Mouse (Mus musculus) brain, embryonic 18.5 days (tissue): ENCODE data around the gene Hacl1.
"Not testable (repeated sequence)": the region's sequence is repeated elsewhere in the genome, so short reads cannot be mapped to it uniquely, and the experiment has no call there.

Source experiments
- DNase-seq: peaks from one replicate; pipeline ENCODE4 v3.0.0-alpha.2; 2012; ENCODE audit warnings: low read depth, low spot score

Hacl1 gene

GRCm38 (mm10) chr14:31641506-31642155 lies 545 bp upstream of the Hacl1 start:
- no peak for DNase-seq

DNA sequence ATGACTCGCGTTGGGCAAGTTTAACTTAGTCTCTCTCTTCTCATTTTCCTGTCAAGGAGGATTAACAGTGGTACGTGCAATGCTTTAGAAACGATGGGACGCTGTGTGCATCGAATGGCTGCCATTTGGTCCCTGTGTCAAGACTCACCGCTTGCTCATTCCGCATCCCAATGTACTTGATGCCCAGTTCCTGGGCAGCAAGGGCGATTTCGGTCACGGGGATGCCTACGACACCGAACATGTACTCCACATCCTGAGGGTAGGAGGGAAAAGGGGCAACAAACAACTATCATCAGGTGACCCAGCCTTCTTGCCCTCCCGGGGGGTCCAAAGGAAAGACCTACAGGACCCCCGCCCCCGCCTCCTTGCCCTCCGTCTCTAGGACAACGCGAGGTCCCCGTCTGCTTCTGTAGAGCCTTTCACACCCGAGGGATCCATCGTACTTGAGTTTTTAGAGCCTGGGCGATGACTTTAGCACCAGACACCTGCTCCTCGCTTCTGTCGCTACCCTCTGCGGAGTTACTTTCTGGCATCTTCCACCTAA lies 668 bp downstream of the Hacl1 start, which contains the start of gene Gm49387:
Gene Gm49387, minus strand, starts transcription at position 533 of the 544 bp plus-strand sequence.
- no peak for DNase-seq

- no peak for DNase-seq
These were observed 10.4 kb downstream of the Hacl1 start for GRCm38 (mm10) chr14:31630677-31631076.

DNA sequence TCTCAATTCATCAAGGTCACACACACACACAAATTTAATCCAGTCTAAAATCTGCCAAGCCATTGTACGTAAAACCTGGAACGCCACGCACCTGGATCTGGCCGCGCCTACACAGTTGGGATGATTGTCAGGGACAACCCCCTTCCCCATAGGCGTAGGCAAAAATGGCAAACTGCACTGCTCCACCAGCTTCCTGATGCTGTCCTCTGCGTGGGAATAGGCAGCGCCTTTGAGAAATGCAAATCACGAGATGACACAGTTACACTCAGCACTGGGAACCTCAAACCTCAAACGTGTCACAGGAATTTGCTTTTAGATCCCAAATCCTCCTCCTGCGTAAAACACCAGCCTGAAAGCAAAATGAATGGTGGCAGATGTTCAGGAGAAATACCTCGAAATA lies 18.3 kb downstream of the Hacl1 start:
- no peak for DNase-seq

GRCm38 (mm10) chr14:31620591-31621223 lies 20.4 kb downstream of the Hacl1 start:
- DNase-seq = no peak

DNA sequence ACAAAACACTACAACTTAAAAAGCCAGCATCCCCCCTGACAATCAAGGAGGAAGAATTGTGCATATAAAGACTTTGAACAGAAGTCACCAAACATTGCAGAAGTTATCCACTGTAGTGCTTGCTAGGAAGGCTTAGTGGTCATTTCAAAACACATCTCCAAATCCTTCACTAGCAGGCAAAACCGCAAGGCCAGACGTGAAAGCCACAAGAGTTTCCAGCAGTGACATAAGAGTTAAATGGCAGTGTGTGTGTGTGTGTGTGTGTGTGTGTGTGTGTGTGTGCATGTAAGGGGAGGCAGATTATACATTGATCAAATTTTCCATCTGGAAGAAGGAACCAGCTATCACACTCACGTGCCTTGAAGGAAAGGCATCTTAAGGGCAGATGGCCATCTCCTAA lies 23.1 kb downstream of the Hacl1 start:
- DNase-seq = no peak

- no peak for DNase-seq
These were observed 23.9 kb downstream of the Hacl1 start for GRCm38 (mm10) chr14:31617204-31617603.

DNA sequence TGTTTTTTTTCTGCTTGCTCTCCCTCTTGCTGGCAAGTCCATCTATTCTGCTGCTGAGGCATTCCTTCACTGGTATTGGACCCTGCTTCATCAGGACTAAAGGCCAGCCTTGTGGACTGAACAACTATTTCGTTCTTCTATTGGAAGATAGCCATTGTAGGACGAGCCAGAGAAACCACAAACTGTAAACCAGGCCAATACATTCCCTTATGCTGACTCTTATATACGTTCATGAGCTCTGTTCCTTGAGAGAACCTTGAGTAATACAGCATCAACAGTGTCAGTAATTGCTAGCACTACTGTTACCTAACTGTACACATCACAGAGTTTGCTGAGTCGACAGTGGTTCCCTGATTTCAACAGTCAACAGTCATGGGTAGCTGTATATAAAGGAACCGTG lies 27.4 kb downstream of the Hacl1 start:
- no peak for DNase-seq

DNA sequence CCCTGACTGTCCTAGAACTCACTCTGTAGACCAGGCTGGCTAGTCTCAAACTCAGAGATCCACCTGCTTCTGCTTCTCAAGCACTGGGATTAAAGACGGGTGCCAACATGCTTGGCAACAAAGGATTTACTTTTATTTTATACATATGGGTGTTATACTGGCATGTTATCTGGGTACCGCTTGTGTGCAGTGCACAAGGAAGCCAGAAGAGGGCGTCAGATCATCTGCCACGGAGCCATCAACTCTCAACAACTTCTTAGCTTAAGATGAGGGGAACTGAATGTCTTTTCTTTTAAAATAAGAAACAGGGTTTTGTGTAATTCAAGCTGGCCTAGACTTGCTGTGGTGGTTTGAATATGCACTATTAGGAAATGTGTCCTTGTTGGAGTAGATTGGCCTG lies 29.1 kb downstream of the Hacl1 start:
- DNase-seq = no peak

DNA sequence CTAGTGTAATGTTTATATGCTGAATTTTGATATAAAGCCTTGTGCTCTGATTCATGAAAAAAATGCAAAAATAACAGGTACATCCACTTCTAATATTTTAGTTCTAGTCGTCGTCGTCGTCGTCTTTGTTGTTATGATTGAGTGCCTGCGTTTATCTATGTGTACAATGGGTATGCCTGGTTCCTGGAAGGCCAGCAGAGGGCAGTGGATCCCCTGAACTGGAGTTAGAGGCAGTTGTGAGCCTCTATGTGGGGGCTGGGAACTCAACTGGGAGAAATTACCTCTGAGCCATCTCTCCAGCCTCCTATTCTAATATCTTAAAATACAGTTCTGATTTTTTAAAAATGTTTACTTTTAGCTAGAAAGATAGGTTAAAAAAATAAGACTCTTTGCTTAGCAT lies 35.6 kb downstream of the Hacl1 start:
- DNase-seq = no peak

GRCm38 (mm10) chr14:31604916-31605315 lies 36.2 kb downstream of the Hacl1 start:
- no peak for DNase-seq

DNA sequence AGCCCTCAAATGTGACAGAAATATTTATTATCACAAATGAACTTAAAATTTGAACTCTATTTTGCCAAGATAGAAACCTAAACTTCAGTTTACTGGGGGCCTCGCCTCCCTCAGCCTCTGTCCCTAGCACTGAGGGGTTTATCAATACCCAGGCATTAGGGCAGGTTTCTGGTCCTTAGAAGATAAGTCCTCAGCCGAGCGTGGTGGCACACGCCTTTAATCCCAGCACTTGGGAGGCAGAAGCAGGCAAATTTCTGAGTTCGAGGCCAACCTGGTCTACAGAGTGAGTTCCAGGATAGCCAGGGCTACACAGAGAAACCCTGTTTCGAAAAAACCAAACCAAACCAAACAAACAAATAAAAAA lies 38.5 kb downstream of the Hacl1 start:
- DNase-seq = not testable (repeated sequence)

- DNase-seq = no peak
These were observed 39.0 kb downstream of the Hacl1 start for GRCm38 (mm10) chr14:31601908-31602615.

GRCm38 (mm10) chr14:31597446-31597845 lies 43.6 kb downstream of the Hacl1 start:
- no peak for DNase-seq

GRCm38 (mm10) chr14:31596408-31596807 lies 44.7 kb downstream of the Hacl1 start:
- DNase-seq = no peak

DNA sequence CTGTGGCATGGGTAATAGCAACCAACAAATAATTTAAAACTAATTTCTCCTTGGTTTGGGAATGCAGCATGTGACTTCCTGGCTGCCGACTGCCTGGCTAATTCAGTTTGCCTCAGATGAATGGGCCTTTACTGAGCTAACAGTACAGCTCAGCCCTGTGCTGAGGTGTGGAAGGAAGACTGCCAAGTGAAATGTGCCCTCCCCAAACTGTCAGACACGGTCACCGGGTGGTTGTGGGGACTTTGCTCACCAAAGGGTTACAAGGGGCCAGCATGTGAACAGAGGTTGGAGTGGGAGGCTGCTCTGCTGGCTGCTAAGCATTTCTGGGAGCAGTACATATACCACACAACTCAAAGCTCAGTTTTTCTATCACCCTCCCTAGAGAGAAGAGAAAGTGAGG lies 46.4 kb downstream of the Hacl1 start:
- no peak for DNase-seq

GRCm38 (mm10) chr14:31593036-31593435 lies 48.0 kb downstream of the Hacl1 start:
- DNase-seq = no peak

DNA sequence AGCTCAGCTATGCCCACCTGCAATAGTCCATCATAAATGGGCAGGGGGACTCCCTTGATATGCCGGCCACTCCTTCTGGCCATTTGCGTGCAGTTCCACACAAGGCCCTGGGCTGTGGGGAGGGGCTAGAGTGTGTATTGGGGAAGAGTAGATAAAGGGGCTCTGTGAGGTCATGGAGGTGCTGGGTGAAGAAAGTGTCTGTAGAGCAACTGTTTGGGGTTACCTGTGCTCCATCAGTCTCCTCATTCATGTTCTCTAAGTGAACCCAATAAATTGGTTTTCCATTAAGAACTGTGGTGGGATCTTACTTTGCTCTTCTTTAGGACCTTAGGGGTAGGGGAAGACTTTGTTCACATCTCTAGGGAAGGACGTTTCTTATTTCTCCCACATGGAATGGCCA lies 49.8 kb downstream of the Hacl1 start, which contains the start of gene Colq:
Gene Colq, minus strand, starts transcription at position 101 of the 400 bp plus-strand sequence.
- no peak for DNase-seq

DNA sequence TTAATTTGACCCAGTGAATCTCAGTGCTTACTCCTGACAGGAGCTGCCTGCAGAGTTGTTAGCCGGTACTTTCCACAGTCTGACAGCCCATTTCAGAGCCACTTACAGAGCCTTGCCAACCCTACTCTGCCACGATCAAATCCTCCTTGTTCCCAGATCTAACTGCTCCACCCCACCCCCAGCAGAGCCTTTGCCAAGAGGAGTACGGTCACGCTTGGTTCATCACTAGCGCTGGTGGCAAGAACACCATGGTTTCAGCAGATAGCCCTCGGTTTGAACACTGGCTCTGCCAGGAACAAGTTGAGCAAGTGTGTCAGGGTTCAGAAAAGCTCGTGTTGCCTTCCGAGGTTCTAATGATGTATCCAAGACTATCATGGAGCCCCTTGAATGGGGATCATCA lies 54.6 kb downstream of the Hacl1 start:
- DNase-seq = no peak

DNA sequence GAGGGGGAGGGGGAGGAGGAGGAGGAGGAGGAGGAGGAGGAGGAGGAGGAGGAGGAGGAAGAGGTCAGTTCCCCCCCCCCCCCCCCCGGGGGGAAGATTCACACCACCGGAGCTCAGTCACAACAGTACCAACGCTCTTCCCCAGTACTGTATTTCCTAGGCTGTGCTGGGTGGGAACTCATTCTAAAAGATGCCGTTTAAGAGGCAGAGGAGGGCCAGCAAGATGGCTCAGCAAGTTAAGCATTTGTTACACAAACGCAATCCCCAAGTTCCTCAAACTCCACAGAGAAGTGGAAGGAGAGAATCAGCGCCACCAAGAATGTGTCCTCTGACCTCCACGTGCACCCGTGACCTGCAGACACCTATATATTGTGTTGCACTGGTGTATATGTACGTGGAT lies 58.0 kb downstream of the Hacl1 start:
- DNase-seq = no peak

DNA sequence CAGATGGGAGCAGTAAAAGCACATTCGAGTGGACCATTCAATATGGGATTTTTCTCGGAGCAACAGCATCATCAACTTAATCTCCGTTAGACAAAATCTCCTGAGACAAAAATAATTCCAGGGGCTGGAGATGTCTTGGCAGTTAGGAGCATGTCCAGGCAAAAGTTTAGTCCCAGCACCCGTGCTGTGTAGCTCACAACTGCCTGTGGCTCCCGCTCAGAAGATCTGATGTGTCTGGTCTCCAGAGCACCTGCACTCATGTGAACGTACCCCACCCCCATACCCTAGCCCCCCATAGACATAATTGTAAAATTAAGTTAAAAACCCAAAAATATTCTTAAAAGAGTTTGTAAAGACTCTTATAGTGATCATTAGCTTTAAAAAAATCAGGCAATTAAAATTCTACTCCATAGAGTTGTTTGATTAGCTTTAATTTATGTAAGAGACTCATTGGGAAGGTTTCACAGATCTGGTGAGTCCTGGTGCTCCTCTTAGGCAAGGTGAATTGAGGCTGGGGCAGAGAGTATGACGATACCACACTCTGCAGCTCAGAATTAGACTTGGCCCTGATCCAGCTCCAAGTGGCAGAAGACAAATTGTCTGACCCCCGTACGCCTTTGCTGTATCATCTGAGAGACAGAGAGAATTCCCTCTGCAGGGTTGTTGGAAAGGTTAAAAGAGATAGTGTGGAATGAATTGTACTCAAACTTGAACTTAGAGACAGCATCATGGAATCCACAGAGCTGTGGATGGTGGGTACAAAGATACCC lies 62.9 kb downstream of the Hacl1 start:
- DNase-seq = no peak
